Mouse (Mus musculus) heart, embryonic 10.5 days (tissue): ENCODE results near the gene Gprasp1. TPM values are rescaled to one million over a fixed set of nuclear protein-coding genes. Genes with fewer than 3 reads are reported as not detected.

Source experiments
- microRNA counts: library from miRNA; unstranded; fragments of <30 nt; microRNA quantifications from one replicate; lab custom pipeline; 2017
- microRNA-seq: library from miRNA; unstranded; fragments of <30 nt; microRNA quantifications from one replicate; pipeline ENCODE4, GENCODE M21; 2017
- polyA plus RNA-seq: library from polyadenylated mRNA; unstranded; fragments of >200 nt; fragmentation: Nextera tagmentation; extraction: Ambion mirVana; gene quantifications from 2 replicates; pipeline ENCODE4 v1.2.1, GENCODE M21; 2016

The Gprasp1 gene
- polyA plus RNA-seq, 1 experiment from 2014 or later = 40.7 TPM

MicroRNAs encoded within 50 kb of the gene (microRNA counts, 519-probe panel; counts per million panel counts)
- microRNA mmu-miR-1970 (lab: Ali Mortazavi, UCI) = not detected

Small RNAs within 50 kb of the gene (microRNA-seq; reads per million reads assigned to microRNA genes)
- gene Mir1970 (not detected), gene Mir7646 (not detected)

Other genes starting within 250 kb of the Gprasp1 start
- not detected in 2 replicates for gene AV320801, start 248.1 kb upstream of the Gprasp1 start, polyA plus RNA-seq
- gene Nxf7, start 144.0 kb upstream of the Gprasp1 start, polyA plus RNA-seq = 0.25 and 0.38 TPM in 2 replicates
- gene Prame, start 115.0 kb upstream of the Gprasp1 start, polyA plus RNA-seq = not detected in 2 replicates
- gene Tcp11x2, start 48.9 kb upstream of the Gprasp1 start, polyA plus RNA-seq = not detected in 2 replicates
- not detected in 2 replicates for gene Tmsb15a, start 17.5 kb upstream of the Gprasp1 start, polyA plus RNA-seq
- 8.7 and 11.0 TPM in 2 replicates for gene Armcx5, start within 50 bp of the Gprasp1 start, polyA plus RNA-seq
- gene Bhlhb9, start 54.9 kb downstream of the Gprasp1 start, polyA plus RNA-seq = 61.1 and 67.1 TPM in 2 replicates
- gene Gprasp2, start 96.3 kb downstream of the Gprasp1 start, polyA plus RNA-seq = 19.9 and 20.0 TPM in 2 replicates